Mouse (Mus musculus) embryonic fibroblast, embryonic 13.5 days (primary cell): ENCODE results near the gene Ap1g1. TPM values are rescaled to one million over a fixed set of nuclear protein-coding genes. Genes with fewer than 3 reads are reported as not detected.

ENCODE experiments used
- H3K27ac ChIP-seq: 2 replicates; pipeline ENCODE4 v1.5.1; 2012; ENCODE audit warnings: low read length, control low read depth, inconsistent platforms; ENCODE audit not compliant: insufficient read depth
- H3K4me1 ChIP-seq: 2 replicates; pipeline ENCODE4 v1.6.1; 2011; ENCODE audit warnings: low read length; ENCODE audit not compliant: control insufficient read depth, insufficient read depth
- H3K4me3 ChIP-seq: 2 replicates; pipeline ENCODE4 v1.5.1; 2011; ENCODE audit warnings: mild to moderate bottlenecking, control low read depth, low read length; ENCODE audit not compliant: insufficient read depth
- CTCF ChIP-seq: IDR thresholded peaks from 2 replicates; pipeline ENCODE4 v1.5.1; 2011; ENCODE audit warnings: mild to moderate bottlenecking, control low read depth, low read length, moderate library complexity, borderline replicate concordance; ENCODE audit not compliant: insufficient read depth
- POLR2A ChIP-seq: IDR thresholded peaks from 2 replicates; pipeline ENCODE4 v1.6.1; 2011; ENCODE audit warnings: low read depth, mild to moderate bottlenecking, control low read depth, low read length, moderate library complexity
- polyA plus RNA-seq: library from polyadenylated mRNA; stranded (reverse); fragments of >200 nt; gene quantifications from 2 replicates; pipeline ENCODE4 v1.2.4, GENCODE M21; 2011; ENCODE audit warnings: low read depth; ENCODE audit not compliant: missing spikeins, insufficient read length

Gene Ap1g1
- 71.7 and 77.2 TPM in 2 replicates for polyA plus RNA-seq

GRCm38 (mm10) chr8:109778280-109778977, at the start of gene Ap1g1:
Gene Ap1g1, plus strand, starts transcription at chr8:109778554.
- peaks cover 2% of the 10 kb centered on the region; the same call in 1 of the 2 replicates for H3K4me1 ChIP-seq
- H3K4me3 ChIP-seq: peak within 1 kb of the TSS; percentile 96
- TF ChIP-seq CTCF: no peak
- peak; percentile 94 for TF ChIP-seq POLR2A
- peak within 1 kb of the TSS; percentile 74 for H3K27ac ChIP-seq

DNA sequence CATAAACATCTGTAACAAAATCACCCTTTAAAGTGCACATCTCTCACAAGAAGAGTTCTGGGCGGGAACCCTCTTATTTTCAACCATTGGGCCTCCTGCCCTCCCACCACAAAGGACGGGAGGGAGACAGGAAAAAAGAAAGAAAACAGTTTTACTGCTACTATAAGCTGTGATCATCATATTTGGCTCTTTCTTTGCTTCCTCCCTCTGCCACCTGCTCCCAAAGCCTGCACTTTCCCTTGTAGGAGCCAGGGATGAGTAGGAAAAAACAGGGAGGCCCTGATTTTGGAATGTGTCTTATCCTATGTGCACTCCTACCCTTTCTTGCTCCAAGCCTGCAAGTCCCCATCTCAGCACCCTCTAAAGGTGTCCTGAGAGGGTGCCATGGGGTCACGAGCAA, 47.3 kb upstream of the Ap1g1 start:
- H3K4me1 ChIP-seq: no peaks in the 10 kb centered on the region
- no peak overlapping the region for H3K4me3 ChIP-seq
- TF ChIP-seq CTCF (no peak), POLR2A (no peak)
- no peak overlapping the region for H3K27ac ChIP-seq

- Histone ChIP-seq H3K4me3 (no peak overlapping the region), H3K4me1 (peaks cover 4% of the 10 kb centered on the region; the same call in 1 of the 2 replicates), H3K27ac (no peak overlapping the region)
- no peak for TF ChIP-seq POLR2A
- TF ChIP-seq CTCF: no peak
Observed at GRCm38 (mm10) chr8:109734018-109734417, 44.3 kb upstream of the Ap1g1 start.

GRCm38 (mm10) chr8:109736819-109737218, 41.5 kb upstream of the Ap1g1 start:
- peak overlapping the region; percentile 72 for H3K4me3 ChIP-seq
- H3K4me1 ChIP-seq: peaks cover 4% of the 10 kb centered on the region; the same call in 1 of the 2 replicates
- no peak overlapping the region for H3K27ac ChIP-seq
- TF ChIP-seq POLR2A (no peak), CTCF (no peak)

GRCm38 (mm10) chr8:109737237-109738048, 40.9 kb upstream of the Ap1g1 start, which contains the start of gene Atxn1l:
Gene Atxn1l, minus strand, starts transcription at chr8:109737739.
- Histone ChIP-seq H3K4me3 (peak within 1 kb of the TSS; percentile 72), H3K4me1 (peaks cover 4% of the 10 kb centered on the region; the same call in 1 of the 2 replicates), H3K27ac (0 out of 2 replicates have a peak within 1 kb of the TSS, but pooled peaks have one; percentile 16)
- TF ChIP-seq POLR2A (peak; percentile 31; the same call in 1 of the 2 replicates), CTCF (peak; percentile 39; the same call in 1 of the 2 replicates)

DNA sequence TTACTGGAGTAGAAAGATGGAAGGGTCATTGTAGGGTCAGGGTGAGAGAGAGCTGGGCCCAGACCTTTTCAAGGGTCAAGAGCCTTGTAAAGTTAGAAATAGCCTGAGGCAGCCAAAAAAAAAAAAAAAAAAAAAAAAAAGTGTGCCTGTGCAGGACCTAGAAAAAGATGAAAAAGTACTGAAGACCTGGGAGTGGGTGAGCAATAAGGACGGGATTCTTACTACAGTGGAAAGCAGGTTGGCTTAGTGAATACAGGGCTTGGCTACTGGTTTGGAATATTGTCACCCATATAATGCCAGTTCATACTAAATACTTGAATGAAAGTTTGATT, 40.3 kb upstream of the Ap1g1 start:
- Histone ChIP-seq H3K27ac (no peak overlapping the region), H3K4me1 (peaks cover 4% of the 10 kb centered on the region; the same call in 1 of the 2 replicates), H3K4me3 (no peak overlapping the region)
- TF ChIP-seq POLR2A (no peak), CTCF (no peak)

GRCm38 (mm10) chr8:109747468-109748199, 30.7 kb upstream of the Ap1g1 start:
- Histone ChIP-seq H3K4me3 (no peak overlapping the region), H3K4me1 (peaks cover 5% of the 10 kb centered on the region), H3K27ac (no peak overlapping the region)
- no peak for TF ChIP-seq CTCF
- TF ChIP-seq POLR2A: no peak

DNA sequence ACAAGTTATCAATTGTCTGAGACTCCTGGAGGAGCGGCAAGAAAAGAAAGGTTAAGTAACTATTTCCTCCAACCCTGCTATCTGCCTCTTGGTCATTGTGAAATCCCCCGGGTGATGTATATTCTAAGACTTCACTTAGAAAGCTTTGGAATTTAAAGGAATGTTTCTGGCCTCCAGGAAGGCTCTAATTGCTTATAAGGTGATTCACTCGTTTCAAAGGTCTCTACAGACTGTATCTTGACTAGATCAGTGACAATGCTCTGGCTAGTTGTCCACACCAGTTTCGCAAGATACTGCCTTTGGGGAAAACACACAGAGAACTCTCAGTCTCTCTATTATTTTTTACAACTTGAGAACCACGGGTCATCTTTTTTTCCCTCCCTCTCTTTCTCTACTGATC, 28.1 kb upstream of the Ap1g1 start:
- no peak for TF ChIP-seq CTCF
- TF ChIP-seq POLR2A: no peak
- Histone ChIP-seq H3K4me1 (peaks cover 5% of the 10 kb centered on the region), H3K27ac (peak overlapping the region; percentile 70), H3K4me3 (no peak overlapping the region)

DNA sequence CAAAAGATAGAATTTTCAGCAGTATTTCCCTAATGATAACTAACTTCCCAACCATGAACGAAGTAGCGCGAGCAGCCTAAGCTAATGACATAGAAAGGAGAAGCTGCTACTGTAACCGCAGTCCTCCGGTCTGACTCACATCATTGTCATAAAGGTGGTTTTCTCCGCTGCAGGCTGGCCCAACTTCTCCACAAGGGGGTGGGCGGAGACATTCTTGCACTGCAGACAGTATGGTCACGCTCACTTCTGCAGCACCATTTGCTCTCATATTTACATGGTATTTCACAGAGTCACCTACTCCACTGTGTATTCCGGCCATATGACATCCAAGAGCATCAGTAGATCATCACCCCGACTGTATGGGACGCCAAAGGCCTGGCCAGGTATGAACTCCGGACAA, 27.7 kb upstream of the Ap1g1 start:
- peaks cover 5% of the 10 kb centered on the region for H3K4me1 ChIP-seq
- H3K27ac ChIP-seq: peak overlapping the region; percentile 70
- TF ChIP-seq CTCF (no peak), POLR2A (no peak)
- H3K4me3 ChIP-seq: no peak overlapping the region
